13 mouse cellular contexts compared by ENCODE assay signal in the genomic region with DNA sequence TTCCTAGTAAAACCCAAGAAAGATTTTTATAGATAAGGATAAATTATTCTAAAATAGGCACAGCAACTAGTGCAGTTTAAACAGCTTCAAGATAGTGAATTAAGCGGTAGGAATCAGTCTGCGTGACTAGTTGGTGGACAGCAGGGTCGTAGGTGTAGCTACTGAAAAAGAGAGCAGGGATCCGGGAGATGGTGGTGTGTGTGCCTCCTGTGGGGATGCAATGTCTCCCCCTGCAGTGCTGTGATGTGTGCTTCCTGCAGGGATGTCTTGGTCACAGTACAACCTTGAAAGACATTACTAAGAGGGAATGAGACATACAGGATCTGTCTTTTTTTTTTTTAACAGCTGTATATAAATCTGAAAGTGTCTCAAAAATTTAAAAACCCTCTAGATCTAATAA.
"Had no signal": no experiment of that assay in that cellular context is flagged by ENCODE, and none has a peak within 500 bp of the region (broad histone marks: within the 10 kb centered on the region; RNA-seq: fewer than 3 reads in every experiment).

No protein-coding gene starts in this region.

- DNase-seq: kidney, adult 2 months; kidney, postnatal 25 days; liver, postnatal 0 days; lung, embryonic 14.5 days; midbrain, embryonic 14.5 days; thymus, adult 2 months; thymus, postnatal 14 days; thymus, postnatal 4 days had no signal

- H3K4me3 ChIP-seq: left cerebral cortex, adult 2 months had no signal

- ATAC-seq: liver, postnatal 0 days; lung, postnatal 0 days had no signal

- H3K27ac ChIP-seq: kidney, postnatal 0 days; left cerebral cortex, adult 2 months; liver, embryonic 14.5 days; macrophage had no signal
